Mouse (Mus musculus) forebrain, postnatal 0 days (tissue): Measurements from ENCODE around the gene Rcan3. TPM values are rescaled to one million over a fixed set of nuclear protein-coding genes. Genes with fewer than 3 reads are reported as not detected.

Experiments
- ATAC-seq: fragments of 200-750 bp; cut with Nextera tagmentation; 2 replicates; pipeline ENCODE4 v1.8.0; 2017; ENCODE audit warnings: mild to moderate bottlenecking, moderate library complexity
- DNase-seq: peaks from one replicate; pipeline ENCODE4 v3.0.0-alpha.2; 2015
- H3K27ac ChIP-seq: fragments of 300-500 bp; sonication (generic); 2 replicates; pipeline ENCODE4 v1.5.1; 2014; ENCODE audit warnings: low read depth, mild to moderate bottlenecking, antibody characterized with exemption, low read length, moderate library complexity, mixed read lengths
- H3K27me3 ChIP-seq: fragments of 300-500 bp; sonication (generic); 2 replicates; pipeline ENCODE4 v1.6.1; 2014; ENCODE audit warnings: mild to moderate bottlenecking, low read length, mixed read lengths; ENCODE audit not compliant: insufficient read depth
- H3K36me3 ChIP-seq: fragments of 300-500 bp; sonication (generic); 2 replicates; pipeline ENCODE4 v1.6.1; 2014; ENCODE audit warnings: mild to moderate bottlenecking, moderate library complexity; ENCODE audit not compliant: insufficient read depth
- H3K4me1 ChIP-seq: fragments of 300-500 bp; sonication (generic); 2 replicates; pipeline ENCODE4 v1.6.1; 2014; ENCODE audit warnings: antibody characterized with exemption; ENCODE audit not compliant: insufficient read depth
- H3K4me2 ChIP-seq: fragments of 300-500 bp; sonication (generic); 2 replicates; pipeline ENCODE4 v1.6.1; 2014; ENCODE audit warnings: low read depth, mild to moderate bottlenecking, moderate library complexity
- H3K4me3 ChIP-seq: fragments of 300-500 bp; sonication (generic); 2 replicates; pipeline ENCODE4 v1.5.1; 2014; ENCODE audit warnings: low read depth, low read length, mixed read lengths
- H3K9ac ChIP-seq: fragments of 300-500 bp; sonication (generic); 2 replicates; pipeline ENCODE4 v1.6.1; 2014; ENCODE audit warnings: mild to moderate bottlenecking
- H3K9me3 ChIP-seq: fragments of 300-500 bp; sonication (generic); 2 replicates; pipeline ENCODE4 v1.6.1; 2016; ENCODE audit warnings: low read length
- CTCF ChIP-seq: sonication (generic); IDR thresholded peaks from 2 replicates; pipeline ENCODE4 v1.5.1; 2016; ENCODE audit warnings: antibody characterized with exemption, control low read depth, low read depth
- WGBS: fragments of 180-500 bp; shearing (Covaris S2); extraction: QIAGEN DNeasy Blood & Tissue Kit; methylation state at CpG from one replicate; pipeline ENCODE4 v1.1.7; 2014; 5-methylcytosine and 5-hydroxymethylcytosine counted together
- polyA plus RNA-seq: library from polyadenylated mRNA; unstranded; fragments of >200 nt; fragmentation: Nextera tagmentation; extraction: Ambion mirVana; gene quantifications from 2 replicates; pipeline ENCODE4 v1.2.1, GENCODE M21; 2015
- total RNA-seq: library from RNA; depleted of rRNA; stranded (reverse); fragments of >200 nt; gene quantifications from 2 replicates; pipeline ENCODE4 v1.2.3, GENCODE M21; 2014

The Rcan3 gene
- total and polyA plus RNA-seq, 2 experiments from 2014 or later, result 40.4 to 67.3 TPM

GRCm38 (mm10) chr4:135442473-135442872 is 8.8 kb upstream of the Rcan3 start:
- ATAC-seq (no peak), DNase-seq (no peak)
- Histone ChIP-seq H3K36me3 (no peaks in the 10 kb centered on the region), H3K4me2 (no peak overlapping the region), H3K4me1 (no peaks in the 10 kb centered on the region), H3K4me3 (no peak overlapping the region), H3K9me3 (no peaks in the 10 kb centered on the region), H3K27me3 (no peaks in the 10 kb centered on the region; the same call in 1 of the 2 replicates), H3K9ac (no peak overlapping the region), H3K27ac (no peak overlapping the region)
- TF ChIP-seq CTCF, result no peak
- 74% methylated on average over 5 of the region's 5 CpGs for WGBS

- peaks cover 5% of the 10 kb centered on the region; the same call in 1 of the 2 replicates for H3K27me3 ChIP-seq
- ATAC-seq, result no peak
- H3K9ac ChIP-seq, result no peak overlapping the region
- H3K4me1 ChIP-seq, result no peaks in the 10 kb centered on the region
- H3K9me3 ChIP-seq, result no peaks in the 10 kb centered on the region
- no peak overlapping the region for H3K27ac ChIP-seq
- no peak overlapping the region for H3K4me2 ChIP-seq
- DNase-seq, result peak; percentile 8
- H3K4me3 ChIP-seq, result no peak overlapping the region
- no peaks in the 10 kb centered on the region for H3K36me3 ChIP-seq
- WGBS, result 55% methylated on average over 9 of the region's 9 CpGs
- peak; percentile 73 for TF ChIP-seq CTCF
Measured at GRCm38 (mm10) chr4:135439904-135440522, 6.4 kb upstream of the Rcan3 start.

GRCm38 (mm10) chr4:135439188-135439647 is 5.6 kb upstream of the Rcan3 start:
- Histone ChIP-seq H3K27me3 (peaks cover 5% of the 10 kb centered on the region; the same call in 1 of the 2 replicates), H3K9ac (no peak overlapping the region), H3K9me3 (no peaks in the 10 kb centered on the region), H3K4me3 (no peak overlapping the region), H3K4me2 (peak overlapping the region; percentile 13; the same call in 1 of the 2 replicates), H3K27ac (no peak overlapping the region), H3K36me3 (no peaks in the 10 kb centered on the region), H3K4me1 (no peaks in the 10 kb centered on the region)
- no peak for TF ChIP-seq CTCF
- 2% methylated on average over 15 of the region's 15 CpGs for whole genome bisulfite sequencing
- ATAC-seq (no peak; the same call in 1 of the 2 replicates), DNase-seq (no peak)

GRCm38 (mm10) chr4:135437924-135438323 is 4.3 kb upstream of the Rcan3 start:
- Histone ChIP-seq H3K4me1 (no peaks in the 10 kb centered on the region), H3K27ac (no peak overlapping the region), H3K9me3 (no peaks in the 10 kb centered on the region), H3K36me3 (no peaks in the 10 kb centered on the region), H3K4me3 (no peak overlapping the region), H3K9ac (no peak overlapping the region), H3K4me2 (no peak overlapping the region), H3K27me3 (peaks cover 5% of the 10 kb centered on the region; the same call in 1 of the 2 replicates)
- no peak for ATAC-seq
- no peak for TF ChIP-seq CTCF
- DNase-seq, result no peak

- no peak overlapping the region for H3K4me2 ChIP-seq
- DNase-seq (no peak), ATAC-seq (no peak)
Measured at GRCm38 (mm10) chr4:135436291-135436690, 2.6 kb upstream of the Rcan3 start.

GRCm38 (mm10) chr4:135434395-135434789 is 739 bp upstream of the Rcan3 start:
- peak; percentile 59 for ATAC-seq
- Histone ChIP-seq H3K9me3 (no peaks in the 10 kb centered on the region), H3K9ac (peak overlapping the region; percentile 59), H3K36me3 (no peaks in the 10 kb centered on the region), H3K27me3 (peaks cover 5% of the 10 kb centered on the region; the same call in 1 of the 2 replicates), H3K4me1 (peaks cover 3% of the 10 kb centered on the region; the same call in 1 of the 2 replicates), H3K4me2 (peak overlapping the region; percentile 73), H3K27ac (peak overlapping the region; percentile 47; the same call in 1 of the 2 replicates), H3K4me3 (peak overlapping the region; percentile 71)
- WGBS, result 21% methylated on average over 11 of the region's 11 CpGs
- DNase-seq, result no peak
- peak; percentile 1; the same call in 1 of the 2 replicates for TF ChIP-seq CTCF

More at GRCm38 (mm10) chr4:135436291-135436690, 2.6 kb upstream of the Rcan3 start:
- no peak overlapping the region for H3K9ac ChIP-seq
- H3K4me1 ChIP-seq, result peaks cover 3% of the 10 kb centered on the region; the same call in 1 of the 2 replicates
- TF ChIP-seq CTCF, result no peak
- no peaks in the 10 kb centered on the region for H3K36me3 ChIP-seq
- peaks cover 5% of the 10 kb centered on the region; the same call in 1 of the 2 replicates for H3K27me3 ChIP-seq
- H3K9me3 ChIP-seq, result no peaks in the 10 kb centered on the region
- no peak overlapping the region for H3K27ac ChIP-seq
- WGBS, result 57% methylated on average over 13 of the region's 13 CpGs
- H3K4me3 ChIP-seq, result no peak overlapping the region

GRCm38 (mm10) chr4:135433086-135433442 is 589 bp downstream of the Rcan3 start:
- H3K27ac ChIP-seq, result no peak overlapping the region
- peak overlapping the region; percentile 73 for H3K9ac ChIP-seq
- ATAC-seq, result no peak
- peaks cover 3% of the 10 kb centered on the region; the same call in 1 of the 2 replicates for H3K4me1 ChIP-seq
- peak overlapping the region; percentile 71 for H3K4me3 ChIP-seq
- H3K27me3 ChIP-seq, result 0 out of 2 replicates have a peak, but pooled peaks cover 5% of the 10 kb centered on the region
- H3K9me3 ChIP-seq, result no peaks in the 10 kb centered on the region
- peak; percentile 13 for DNase-seq
- H3K36me3 ChIP-seq, result no peaks in the 10 kb centered on the region
- TF ChIP-seq CTCF, result no peak
- 6% methylated on average over 10 of the region's 10 CpGs for WGBS
- H3K4me2 ChIP-seq, result peak overlapping the region; percentile 73
